Mouse (Mus musculus) hindbrain, embryonic 15.5 days (tissue): ENCODE data around the gene Isg20. TPM values are rescaled to one million over a fixed set of nuclear protein-coding genes. Genes with fewer than 3 reads are reported as not detected.
A peak's percentile ranks its signal among the peaks of the same experiment; 100 is the strongest.

Source experiments
- ATAC-seq: fragments of 200-750 bp; cut with Nextera tagmentation; 2 replicates; pipeline ENCODE4 v1.8.0; 2017; ENCODE audit warnings: low read depth, moderate number of reproducible peaks, moderate TSS enrichment; ENCODE audit not compliant: low FRiP score
- H3K27ac ChIP-seq: fragments of 300-500 bp; sonication (generic); replicated peaks from 2 replicates; pipeline ENCODE4 v1.5.1; 2015; ENCODE audit warnings: mild to moderate bottlenecking, inconsistent platforms
- H3K27me3 ChIP-seq: fragments of 300-500 bp; sonication (generic); 2 replicates; pipeline ENCODE4 v1.6.1; 2015; ENCODE audit warnings: control low read depth, inconsistent platforms
- H3K36me3 ChIP-seq: fragments of 300-500 bp; sonication (generic); 2 replicates; pipeline ENCODE4 v1.6.1; 2015; ENCODE audit warnings: control low read depth, inconsistent platforms
- H3K4me1 ChIP-seq: fragments of 300-500 bp; sonication (generic); replicated peaks from 2 replicates; pipeline ENCODE4 v1.6.1; 2015; ENCODE audit warnings: control low read depth, inconsistent platforms
- H3K4me2 ChIP-seq: fragments of 300-500 bp; sonication (generic); 2 replicates; pipeline ENCODE4 v1.6.1; 2015; ENCODE audit warnings: moderate library complexity, mild to moderate bottlenecking, inconsistent platforms
- H3K4me3 ChIP-seq: fragments of 300-500 bp; sonication (generic); 2 replicates; pipeline ENCODE4 v1.5.1; 2015; ENCODE audit warnings: mild to moderate bottlenecking, inconsistent platforms
- H3K9ac ChIP-seq: fragments of 300-500 bp; sonication (generic); 2 replicates; pipeline ENCODE4 v1.6.1; 2015; ENCODE audit warnings: inconsistent platforms
- H3K9me3 ChIP-seq: fragments of 300-500 bp; sonication (generic); 2 replicates; pipeline ENCODE4 v1.6.1; 2016; ENCODE audit warnings: control low read depth, inconsistent platforms
- WGBS: fragments of 180-500 bp; shearing (Covaris S2); methylation state at CpG from one replicate; pipeline ENCODE4 v1.1.7; 2015; 5-methylcytosine and 5-hydroxymethylcytosine counted together
- polyA plus RNA-seq: library from polyadenylated mRNA; unstranded; fragments of >200 nt; fragmentation: Nextera tagmentation; extraction: Ambion mirVana; gene quantifications from 2 replicates; pipeline ENCODE4 v1.2.1, GENCODE M21; 2015

Gene Isg20
- 0.87 and 2.3 TPM in 2 replicates for polyA plus RNA-seq

- Histone ChIP-seq H3K27me3 (no peaks in the 10 kb centered on the region), H3K27ac (no peak within 1 kb of the TSS; the same call in 1 of the 2 replicates), H3K4me1 (peaks cover 15% of the 10 kb centered on the region; the same call in 1 of the 2 replicates), H3K4me3 (no peak within 1 kb of the TSS), H3K36me3 (no peaks in the 10 kb centered on the region), H3K9ac (no peak within 1 kb of the TSS), H3K9me3 (no peaks in the 10 kb centered on the region), H3K4me2 (peak within 1 kb of the TSS; percentile 46)
- WGBS = 60% methylated on average over 5 of the region's 5 CpGs
- ATAC-seq = no peak
Observed at GRCm38 (mm10) chr7:78912974-78913474, at the start of gene Isg20. Isg20 (plus strand) TSS chr7:78913424.

DNA sequence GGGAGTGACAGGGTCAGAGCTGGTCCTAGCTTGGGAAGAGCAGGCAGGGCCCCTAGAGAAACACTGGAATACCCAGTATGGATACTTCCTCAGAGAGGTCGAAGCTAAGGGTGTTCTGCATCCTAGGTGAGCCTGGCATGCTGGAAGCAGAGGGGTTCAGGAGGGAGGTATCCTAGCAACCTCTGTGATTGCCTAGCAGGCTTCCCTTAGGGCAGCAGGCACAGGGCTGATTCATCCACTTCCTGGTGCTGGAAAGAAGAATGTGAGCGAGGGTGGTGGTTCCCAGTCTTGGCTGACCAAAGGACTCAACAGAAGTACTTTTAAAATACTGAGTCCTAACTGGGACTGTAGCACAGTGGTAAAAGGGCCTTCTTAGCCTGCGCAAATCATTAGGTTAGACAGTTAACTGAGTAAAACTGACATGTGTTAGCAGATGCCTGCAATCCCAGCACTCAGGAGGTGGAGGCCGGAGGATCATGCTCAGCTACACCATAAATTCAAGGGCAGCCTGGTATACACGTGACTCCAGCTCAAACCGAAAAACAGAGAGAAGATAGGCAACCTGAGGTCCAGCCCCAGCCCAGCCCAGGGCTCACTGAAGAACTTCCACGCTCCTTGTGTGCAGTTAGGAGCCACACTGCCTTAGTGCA is 49.3 kb upstream of the Isg20 start:
- Histone ChIP-seq H3K27ac (no peak overlapping the region), H3K27me3 (no peaks in the 10 kb centered on the region), H3K4me3 (no peak overlapping the region), H3K36me3 (no peaks in the 10 kb centered on the region), H3K4me1 (no peaks in the 10 kb centered on the region), H3K9ac (no peak overlapping the region), H3K9me3 (no peaks in the 10 kb centered on the region), H3K4me2 (no peak overlapping the region)
- ATAC-seq = no peak
- WGBS = 72% methylated on average over 7 of the region's 7 CpGs

DNA sequence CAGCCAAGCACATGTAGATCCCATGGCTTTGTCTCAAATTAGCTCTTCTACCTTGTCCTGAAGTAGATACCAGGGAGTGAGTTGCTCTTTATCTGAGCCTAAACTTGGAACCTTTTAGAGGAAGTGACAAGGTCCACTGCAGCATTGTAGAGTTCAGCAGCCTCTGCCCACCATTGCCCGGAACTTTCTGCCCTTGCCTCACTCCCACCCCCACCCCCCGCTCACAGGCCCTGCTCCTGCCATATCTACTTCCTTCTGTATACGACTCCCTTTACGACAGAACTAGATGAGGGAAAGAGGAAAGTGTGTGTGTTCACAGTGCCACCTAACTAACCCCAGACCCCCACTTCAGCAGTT is 48.8 kb upstream of the Isg20 start:
- H3K9me3 ChIP-seq = no peaks in the 10 kb centered on the region
- WGBS = 83% methylated on average over 4 of the region's 4 CpGs
- H3K4me3 ChIP-seq = no peak overlapping the region
- no peaks in the 10 kb centered on the region for H3K27me3 ChIP-seq
- no peaks in the 10 kb centered on the region for H3K36me3 ChIP-seq
- H3K4me1 ChIP-seq = no peaks in the 10 kb centered on the region
- H3K9ac ChIP-seq = no peak overlapping the region
- no peak for ATAC-seq
- H3K4me2 ChIP-seq = no peak overlapping the region
- H3K27ac ChIP-seq = no peak overlapping the region

DNA sequence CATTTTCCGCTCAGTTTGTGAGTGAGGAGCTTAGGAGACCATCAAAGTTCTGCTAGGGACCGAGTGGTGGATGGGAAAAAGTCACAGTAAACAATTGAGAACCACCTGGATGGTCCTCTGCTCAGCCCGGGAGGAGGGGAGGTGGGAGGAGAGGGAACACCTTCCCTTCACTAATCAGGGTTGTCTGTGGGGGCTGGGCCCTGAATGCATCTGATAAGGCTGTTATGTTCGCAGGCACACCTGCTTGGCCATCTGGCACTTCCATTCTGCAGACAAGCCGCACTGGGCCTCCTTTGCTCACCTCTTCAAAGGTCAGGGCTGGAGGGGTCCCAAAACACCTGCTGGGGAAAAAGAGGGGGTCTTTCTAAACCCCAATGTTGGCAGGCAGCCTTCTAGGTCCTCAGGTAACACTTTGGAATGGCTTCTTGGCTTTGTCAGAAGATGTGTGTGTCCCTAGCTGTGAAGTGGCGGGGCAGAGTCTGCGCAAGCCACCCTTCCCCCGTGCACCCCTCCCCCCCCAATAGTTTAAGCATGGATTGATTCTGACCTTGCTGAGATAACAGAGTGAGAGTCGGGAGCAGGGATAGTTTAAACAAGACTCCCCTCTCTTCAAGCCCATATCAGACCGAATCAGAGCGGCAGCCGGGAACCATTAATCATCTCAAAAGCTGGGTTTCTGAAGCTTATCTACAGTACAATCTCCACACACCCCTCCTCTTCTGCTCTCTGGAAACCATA is 47.8 kb upstream of the Isg20 start:
- H3K4me2 ChIP-seq = no peak overlapping the region
- ATAC-seq = no peak
- H3K9ac ChIP-seq = no peak overlapping the region
- H3K27ac ChIP-seq = no peak overlapping the region
- no peaks in the 10 kb centered on the region for H3K4me1 ChIP-seq
- WGBS = 66% methylated on average over 12 of the region's 12 CpGs
- no peaks in the 10 kb centered on the region for H3K36me3 ChIP-seq
- H3K9me3 ChIP-seq = no peaks in the 10 kb centered on the region
- no peaks in the 10 kb centered on the region for H3K27me3 ChIP-seq
- no peak overlapping the region for H3K4me3 ChIP-seq

- H3K4me1 ChIP-seq = no peaks in the 10 kb centered on the region
- no peaks in the 10 kb centered on the region for H3K9me3 ChIP-seq
- no peaks in the 10 kb centered on the region for H3K36me3 ChIP-seq
- 77% methylated on average over 4 of the region's 5 CpGs for WGBS
- no peak overlapping the region for H3K9ac ChIP-seq
- no peak overlapping the region for H3K4me3 ChIP-seq
- ATAC-seq = no peak
- no peak overlapping the region for H3K27ac ChIP-seq
- H3K4me2 ChIP-seq = no peak overlapping the region
- H3K27me3 ChIP-seq = no peaks in the 10 kb centered on the region
Observed at GRCm38 (mm10) chr7:78868731-78869130, 44.5 kb upstream of the Isg20 start.

DNA sequence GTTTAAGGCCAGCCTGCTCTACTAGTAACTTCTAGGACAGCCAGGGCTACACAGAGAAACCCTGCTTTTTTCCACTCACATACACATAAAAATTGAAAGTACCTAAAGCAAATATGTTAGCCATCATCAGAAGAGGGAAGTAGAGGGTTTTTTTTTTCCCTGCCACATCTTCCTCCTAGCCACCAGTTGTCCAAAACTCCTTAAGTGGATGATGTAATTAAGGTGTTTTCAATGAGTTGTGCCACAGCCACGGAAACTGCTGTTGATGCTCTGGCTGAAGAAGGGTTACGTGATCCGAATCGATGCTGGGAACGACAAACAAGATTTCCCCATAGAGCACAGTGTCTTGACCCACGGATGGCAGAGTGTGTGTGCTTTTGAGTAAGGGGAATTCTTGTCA is 40.9 kb upstream of the Isg20 start:
- Histone ChIP-seq H3K4me2 (no peak overlapping the region), H3K36me3 (no peaks in the 10 kb centered on the region), H3K9me3 (no peaks in the 10 kb centered on the region), H3K9ac (no peak overlapping the region), H3K4me1 (no peaks in the 10 kb centered on the region), H3K27ac (no peak overlapping the region), H3K27me3 (no peaks in the 10 kb centered on the region), H3K4me3 (no peak overlapping the region)
- ATAC-seq = no peak
- 78% methylated on average over 6 of the region's 6 CpGs for WGBS

GRCm38 (mm10) chr7:78872831-78873230 is 40.4 kb upstream of the Isg20 start:
- Histone ChIP-seq H3K4me2 (no peak overlapping the region), H3K27me3 (no peaks in the 10 kb centered on the region), H3K4me3 (no peak overlapping the region), H3K9me3 (no peaks in the 10 kb centered on the region), H3K9ac (no peak overlapping the region), H3K27ac (no peak overlapping the region), H3K36me3 (no peaks in the 10 kb centered on the region), H3K4me1 (no peaks in the 10 kb centered on the region)
- no peak for ATAC-seq
- WGBS = 79% methylated on average over 5 of the region's 5 CpGs

DNA sequence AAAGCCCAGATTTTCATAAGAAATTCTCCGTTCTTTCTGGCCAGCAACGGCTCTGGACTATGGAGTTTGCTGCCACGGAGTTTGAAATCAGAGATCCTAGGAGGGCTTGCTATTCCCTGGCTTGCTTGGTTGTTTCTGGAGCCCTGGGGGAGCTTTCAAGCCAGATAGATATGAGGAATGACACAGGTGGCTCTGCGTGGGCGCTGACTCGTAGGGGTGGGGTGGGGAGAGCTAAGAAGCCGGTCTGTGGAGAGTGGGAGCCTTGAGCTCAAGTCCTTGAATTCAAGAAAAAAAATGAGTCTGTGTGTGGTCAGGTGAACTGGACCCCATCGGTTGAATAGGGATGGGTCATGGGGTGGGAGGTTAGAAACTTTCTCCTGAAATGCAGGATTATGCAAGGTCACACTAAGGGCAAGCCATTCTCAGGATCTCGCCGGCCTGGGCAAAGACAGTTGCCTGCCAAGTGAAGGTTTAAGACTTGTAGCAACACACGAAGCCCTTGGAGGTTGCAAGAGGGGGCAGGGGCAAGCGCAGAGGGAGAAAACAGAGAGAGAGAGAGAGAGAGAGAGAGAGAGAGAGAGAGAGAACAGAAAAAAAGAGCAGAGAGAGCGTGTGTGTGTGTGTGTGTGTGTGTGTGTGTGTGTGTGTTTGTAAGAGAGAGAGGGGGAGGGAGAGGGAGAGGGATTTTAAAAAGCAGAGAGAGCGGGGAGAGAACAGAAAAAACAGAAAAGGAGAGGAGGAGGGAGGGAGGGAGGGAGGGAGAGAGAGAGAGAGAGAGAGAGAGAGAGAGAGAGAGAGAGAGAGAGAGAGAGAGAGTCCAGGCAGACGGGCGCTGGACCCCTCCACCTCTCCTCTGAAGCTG is 31.4 kb upstream of the Isg20 start:
- Histone ChIP-seq H3K9me3 (no peaks in the 10 kb centered on the region), H3K4me3 (peak overlapping the region; percentile 56), H3K27ac (peak overlapping the region; percentile 81), H3K4me1 (peaks cover 39% of the 10 kb centered on the region), H3K4me2 (peak overlapping the region; percentile 67), H3K9ac (peak overlapping the region; percentile 67), H3K36me3 (no peaks in the 10 kb centered on the region), H3K27me3 (no peaks in the 10 kb centered on the region)
- ATAC-seq = no peak
- 7% methylated on average over 14 of the region's 16 CpGs for WGBS

GRCm38 (mm10) chr7:78882469-78882837 is 30.8 kb upstream of the Isg20 start:
- Histone ChIP-seq H3K9ac (peak overlapping the region; percentile 67), H3K27ac (peak overlapping the region; percentile 81), H3K4me2 (peak overlapping the region; percentile 67), H3K36me3 (no peaks in the 10 kb centered on the region), H3K27me3 (no peaks in the 10 kb centered on the region), H3K9me3 (no peaks in the 10 kb centered on the region), H3K4me3 (peak overlapping the region; percentile 56), H3K4me1 (peaks cover 45% of the 10 kb centered on the region)
- ATAC-seq = peak; percentile 71
- WGBS = 2% methylated on average over 23 of the region's 23 CpGs

DNA sequence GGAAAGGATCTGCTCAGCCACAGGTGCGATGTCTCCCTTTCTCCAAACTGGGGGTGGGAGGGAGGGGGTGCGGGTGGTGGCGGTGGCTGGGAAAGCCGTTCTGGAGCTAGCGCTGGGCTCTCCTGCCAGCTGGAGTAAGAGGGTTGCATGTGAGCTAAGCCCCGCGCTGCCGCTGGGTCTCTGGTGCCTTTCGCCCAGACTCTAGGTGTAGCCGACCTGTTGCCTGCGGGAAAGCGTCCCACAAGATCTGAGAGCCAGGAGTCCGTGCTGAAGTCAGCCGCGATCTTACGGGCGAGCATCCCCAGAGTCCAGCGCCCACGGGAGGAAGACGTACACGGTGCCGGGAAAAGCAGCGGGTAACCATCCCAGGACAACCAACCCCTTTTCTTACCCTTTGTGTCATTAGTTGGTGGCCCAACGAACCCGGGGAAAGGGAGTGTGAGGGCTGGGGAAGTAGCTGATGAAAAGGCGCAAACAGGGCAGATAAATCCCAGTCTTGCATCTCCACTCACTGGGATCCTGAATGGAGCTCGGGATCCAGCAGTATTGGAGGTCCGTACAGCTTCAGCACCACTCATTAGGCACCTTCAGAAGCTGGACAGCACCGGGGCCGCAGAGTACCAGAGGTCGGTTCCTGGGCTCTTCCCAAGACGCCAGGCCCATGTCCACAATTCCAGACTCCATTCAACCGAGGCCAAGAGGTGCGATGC is 30.1 kb upstream of the Isg20 start:
- Histone ChIP-seq H3K27me3 (no peaks in the 10 kb centered on the region), H3K36me3 (no peaks in the 10 kb centered on the region), H3K27ac (peak overlapping the region; percentile 81), H3K9me3 (no peaks in the 10 kb centered on the region), H3K4me1 (peaks cover 53% of the 10 kb centered on the region), H3K4me3 (peak overlapping the region; percentile 56), H3K9ac (peak overlapping the region; percentile 67), H3K4me2 (peak overlapping the region; percentile 67)
- no peak for ATAC-seq
- WGBS = under 1% methylated on average over 34 of the region's 34 CpGs

GRCm38 (mm10) chr7:78883726-78884060 is 29.5 kb upstream of the Isg20 start:
- no peaks in the 10 kb centered on the region for H3K9me3 ChIP-seq
- 5% methylated on average over 8 of the region's 8 CpGs for WGBS
- H3K36me3 ChIP-seq = no peaks in the 10 kb centered on the region
- no peaks in the 10 kb centered on the region for H3K27me3 ChIP-seq
- no peak for ATAC-seq
- H3K4me1 ChIP-seq = peaks cover 58% of the 10 kb centered on the region
- H3K4me2 ChIP-seq = peak overlapping the region; percentile 67
- H3K27ac ChIP-seq = peak overlapping the region; percentile 81
- peak overlapping the region; percentile 56 for H3K4me3 ChIP-seq
- H3K9ac ChIP-seq = peak overlapping the region; percentile 67
